Mouse (Mus musculus) olfactory bulb, adult 2 months (tissue): ENCODE data around the gene Gigyf2. TPM values are rescaled to one million over a fixed set of nuclear protein-coding genes. Genes with fewer than 3 reads are reported as not detected.
"Not testable (repeated sequence)": the region's sequence is repeated elsewhere in the genome, so short reads cannot be mapped to it uniquely, and the experiment has no call there.

Experiments
- H3K27ac ChIP-seq: fragments of 200-500 bp; 2 replicates; pipeline ENCODE4 v1.5.1; 2012; ENCODE audit warnings: low read depth, low read length; ENCODE audit not compliant: insufficient read depth
- H3K4me1 ChIP-seq: fragments of 200-500 bp; 2 replicates; pipeline ENCODE4 v1.6.1; 2012; ENCODE audit warnings: low read length; ENCODE audit not compliant: control insufficient read depth, insufficient read depth
- H3K4me3 ChIP-seq: fragments of 200-500 bp; 2 replicates; pipeline ENCODE4 v1.5.1; 2012; ENCODE audit warnings: mild to moderate bottlenecking, low read depth, low read length, moderate library complexity; ENCODE audit not compliant: insufficient read depth
- CTCF ChIP-seq: fragments of 200-500 bp; IDR thresholded peaks from 2 replicates; pipeline ENCODE4 v1.5.1; 2012; ENCODE audit warnings: low read depth, mild to moderate bottlenecking, low read length, moderate library complexity; ENCODE audit not compliant: insufficient read depth
- POLR2A ChIP-seq: fragments of 200-500 bp; IDR thresholded peaks from 2 replicates; pipeline ENCODE4 v1.6.1; 2012; ENCODE audit warnings: mild to moderate bottlenecking, low read depth, low read length, moderate library complexity; ENCODE audit not compliant: insufficient read depth
- WGBS: fragments of 180-500 bp; shearing (Covaris S2); methylation state at CpG from one replicate; pipeline ENCODE4 v1.1.7; 2018; 5-methylcytosine and 5-hydroxymethylcytosine counted together
- polyA plus RNA-seq: library from polyadenylated mRNA; stranded (reverse); fragments of >200 nt; gene quantifications from 2 replicates; pipeline ENCODE4 v1.2.4, GENCODE M21; 2012; ENCODE audit warnings: low replicate concordance; ENCODE audit not compliant: missing spikeins, insufficient read depth, insufficient read length

The Gigyf2 gene
- polyA plus RNA-seq, 1 experiment = 228 TPM

- Histone ChIP-seq H3K27ac (no peak overlapping the region), H3K4me3 (no peak overlapping the region), H3K4me1 (no peaks in the 10 kb centered on the region)
- TF ChIP-seq CTCF (no peak), POLR2A (no peak)
These were observed 79.2 kb downstream of the Gigyf2 start for GRCm38 (mm10) chr1:87406012-87406411.

- Histone ChIP-seq H3K4me1 (no peaks in the 10 kb centered on the region), H3K4me3 (no peak overlapping the region), H3K27ac (no peak overlapping the region)
- TF ChIP-seq POLR2A = no peak
- TF ChIP-seq CTCF = no peak
- 91% methylated on average over 4 of the region's 4 CpGs for WGBS
These were observed 82.6 kb downstream of the Gigyf2 start for GRCm38 (mm10) chr1:87409380-87409779.

- H3K4me1 ChIP-seq = no peaks in the 10 kb centered on the region
- TF ChIP-seq POLR2A (no peak), CTCF (no peak)
- no peak overlapping the region for H3K4me3 ChIP-seq
- 88% methylated on average over 4 of the region's 4 CpGs for WGBS
- no peak overlapping the region for H3K27ac ChIP-seq
These were observed 91.9 kb downstream of the Gigyf2 start for GRCm38 (mm10) chr1:87418733-87419132.

GRCm38 (mm10) chr1:87435125-87435524 is 108.3 kb downstream of the Gigyf2 start:
- Histone ChIP-seq H3K27ac (no peak overlapping the region), H3K4me1 (no peaks in the 10 kb centered on the region), H3K4me3 (no peak overlapping the region)
- TF ChIP-seq POLR2A (no peak), CTCF (no peak)
- WGBS = 91% methylated on average over 2 of the region's 2 CpGs

GRCm38 (mm10) chr1:87436583-87436982 is 109.8 kb downstream of the Gigyf2 start:
- Histone ChIP-seq H3K4me1 (no peaks in the 10 kb centered on the region), H3K4me3 (no peak overlapping the region), H3K27ac (no peak overlapping the region)
- no peak for TF ChIP-seq CTCF
- TF ChIP-seq POLR2A = no peak
- 73% methylated on average over 6 of the region's 6 CpGs for WGBS

- H3K4me3 ChIP-seq = no peak overlapping the region
- no peak overlapping the region for H3K27ac ChIP-seq
- no peaks in the 10 kb centered on the region for H3K4me1 ChIP-seq
- WGBS = 38% methylated on average over 5 of the region's 5 CpGs
- TF ChIP-seq POLR2A (no peak), CTCF (peak; percentile 40; the same call in 1 of the 2 replicates)
These were observed 120.6 kb downstream of the Gigyf2 start for GRCm38 (mm10) chr1:87447183-87448104.

GRCm38 (mm10) chr1:87449432-87449831 is 122.6 kb downstream of the Gigyf2 start:
- Histone ChIP-seq H3K4me3 (no peak overlapping the region), H3K27ac (no peak overlapping the region), H3K4me1 (no peaks in the 10 kb centered on the region)
- TF ChIP-seq CTCF (no peak), POLR2A (no peak)
- WGBS = 83% methylated on average over 4 of the region's 4 CpGs

- H3K4me3 ChIP-seq = no peak overlapping the region
- WGBS = 95% methylated on average over 1 of the region's 1 CpGs
These were observed 129.6 kb downstream of the Gigyf2 start for GRCm38 (mm10) chr1:87456425-87456824.

GRCm38 (mm10) chr1:87458045-87458444 is 131.2 kb downstream of the Gigyf2 start:
- Histone ChIP-seq H3K27ac (no peak overlapping the region), H3K4me1 (no peaks in the 10 kb centered on the region), H3K4me3 (no peak overlapping the region)
- WGBS = 28% methylated on average over 4 of the region's 4 CpGs
- TF ChIP-seq CTCF (no peak), POLR2A (no peak)

More at GRCm38 (mm10) chr1:87456425-87456824, 129.6 kb downstream of the Gigyf2 start:
- no peak overlapping the region for H3K27ac ChIP-seq
- H3K4me1 ChIP-seq = no peaks in the 10 kb centered on the region
- no peak for TF ChIP-seq CTCF
- TF ChIP-seq POLR2A = no peak

GRCm38 (mm10) chr1:87459856-87460255 is 133.1 kb downstream of the Gigyf2 start:
- 87% methylated on average over 7 of the region's 7 CpGs for WGBS
- not testable (repeated sequence) for H3K4me1 ChIP-seq, H3K4me3 ChIP-seq, H3K27ac ChIP-seq
